Mouse (Mus musculus): ENCODE results near the gene Msi2.

The Msi2 gene

GRCm38 (mm10) chr11:88589641-88590040, 128.7 kb downstream of the Msi2 start:
- DNase-seq (ENCODE audit: low spot score), result no peak

DNA sequence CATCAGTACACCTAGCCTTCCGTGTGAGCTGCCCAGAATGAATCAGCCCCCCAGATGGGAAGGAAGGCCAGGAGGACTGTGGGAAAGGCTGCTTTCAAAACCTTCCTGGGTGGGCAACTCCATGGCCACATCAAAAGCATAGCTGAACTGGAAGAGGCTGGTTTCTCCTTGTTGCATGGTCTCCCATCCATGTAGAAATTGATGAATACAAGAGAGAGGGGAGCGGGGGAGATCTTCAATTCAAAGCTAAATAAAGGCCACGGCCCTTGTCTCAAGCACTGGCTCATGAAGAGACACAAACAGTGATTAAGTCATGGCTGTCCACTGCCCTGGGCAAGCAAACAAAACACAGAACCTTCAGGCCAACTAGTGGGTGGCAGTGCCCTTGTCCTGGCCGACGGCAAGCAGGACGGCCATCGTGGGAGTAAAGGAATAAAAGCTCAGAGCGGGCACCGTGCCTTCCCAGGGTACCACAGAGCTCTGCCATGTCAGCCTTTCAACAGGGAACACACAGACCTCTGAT, 129.6 kb downstream of the Msi2 start:
- DNase-seq (ENCODE audit: low spot score), result no peak

DNA sequence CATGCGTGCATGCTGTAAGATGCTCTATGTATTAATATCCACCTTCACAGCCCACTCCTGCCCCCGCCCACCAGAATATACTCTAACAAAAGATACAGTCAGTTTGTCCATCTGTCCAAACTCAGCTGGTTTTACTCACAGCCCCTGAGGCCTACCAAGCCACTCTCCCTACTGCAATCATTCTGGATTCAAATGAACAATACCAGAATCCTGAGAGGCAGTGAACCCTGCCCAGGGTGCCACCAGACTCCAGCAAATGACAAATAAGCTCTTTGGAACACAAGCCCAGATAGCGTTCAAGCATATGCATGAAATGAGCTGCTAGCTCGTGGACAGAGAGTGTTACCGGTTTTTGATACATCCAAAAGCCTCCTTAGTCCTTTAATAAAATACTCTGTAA, 130.6 kb downstream of the Msi2 start:
- no peak for DNase-seq (ENCODE audit: low spot score)

DNA sequence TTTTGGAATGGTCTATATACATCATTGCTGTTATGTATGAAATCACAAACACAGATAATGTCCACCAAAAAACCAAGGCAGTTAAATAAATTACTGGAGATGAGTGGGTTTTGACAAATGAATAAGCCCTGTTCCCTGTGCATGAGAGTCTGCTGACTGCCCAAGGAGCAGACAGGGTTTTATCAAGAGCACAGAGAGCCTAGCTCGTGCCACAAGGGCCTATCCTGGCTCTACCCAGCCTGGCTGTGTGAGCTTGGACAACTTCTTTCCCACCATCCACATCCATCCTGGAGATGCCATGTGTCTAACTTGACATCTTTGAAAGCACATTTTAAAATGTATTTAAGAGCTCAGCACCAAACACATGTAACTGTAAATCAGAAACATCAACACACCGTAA, 132.4 kb downstream of the Msi2 start:
- no peak for DNase-seq (ENCODE audit: low spot score)

DNA sequence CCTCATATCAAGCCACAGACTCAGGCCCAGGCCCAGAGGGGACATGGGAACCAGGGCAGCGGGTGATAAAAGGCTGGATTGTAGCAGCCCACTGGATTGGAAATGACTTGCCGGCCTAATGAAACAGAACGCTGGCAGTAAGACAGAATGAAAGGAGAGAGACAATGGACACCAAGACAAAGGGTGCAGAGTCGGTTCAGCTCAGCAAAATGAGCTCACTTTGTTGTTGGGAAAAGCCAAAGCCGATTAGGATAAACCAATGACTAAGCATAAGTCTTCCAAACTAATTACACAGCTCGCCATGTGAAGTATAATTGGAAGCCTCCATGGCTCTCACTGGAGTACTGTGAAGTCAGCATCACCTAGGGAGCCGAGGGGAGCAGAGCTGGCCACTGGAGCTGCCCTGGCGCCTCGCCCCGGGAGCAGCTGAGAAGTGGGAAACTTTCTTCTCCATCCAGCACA, 133.1 kb downstream of the Msi2 start:
- no peak for DNase-seq (ENCODE audit: low spot score)

- no peak for DNase-seq (ENCODE audit: low spot score)
Observed at GRCm38 (mm10) chr11:88583866-88584265, 134.4 kb downstream of the Msi2 start.

GRCm38 (mm10) chr11:88583259-88583833, 135.0 kb downstream of the Msi2 start:
- DNase-seq (ENCODE audit: low spot score), result no peak

DNA sequence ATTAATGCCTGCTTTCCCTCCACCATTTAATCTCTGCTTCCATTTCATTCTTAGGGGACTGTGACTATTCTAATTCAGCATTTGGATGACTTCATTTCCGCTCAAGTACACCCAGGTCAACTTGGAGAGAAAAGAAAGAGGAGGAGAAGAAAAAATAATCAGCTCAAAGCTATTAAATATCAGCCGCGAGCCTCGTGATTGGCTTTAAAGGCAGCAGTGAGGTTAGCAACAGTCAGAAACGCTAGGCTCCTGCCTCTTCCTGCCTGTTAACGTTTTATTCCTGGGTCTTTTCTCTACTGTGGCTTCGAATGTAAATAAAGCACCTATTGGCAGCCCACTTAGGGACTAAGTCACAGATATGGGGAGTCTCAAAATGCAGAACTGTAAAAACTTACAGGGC, 135.5 kb downstream of the Msi2 start:
- DNase-seq (ENCODE audit: low spot score), result no peak

- no peak for DNase-seq (ENCODE audit: low spot score)
Observed at GRCm38 (mm10) chr11:88582021-88582707, 136.1 kb downstream of the Msi2 start.

DNA sequence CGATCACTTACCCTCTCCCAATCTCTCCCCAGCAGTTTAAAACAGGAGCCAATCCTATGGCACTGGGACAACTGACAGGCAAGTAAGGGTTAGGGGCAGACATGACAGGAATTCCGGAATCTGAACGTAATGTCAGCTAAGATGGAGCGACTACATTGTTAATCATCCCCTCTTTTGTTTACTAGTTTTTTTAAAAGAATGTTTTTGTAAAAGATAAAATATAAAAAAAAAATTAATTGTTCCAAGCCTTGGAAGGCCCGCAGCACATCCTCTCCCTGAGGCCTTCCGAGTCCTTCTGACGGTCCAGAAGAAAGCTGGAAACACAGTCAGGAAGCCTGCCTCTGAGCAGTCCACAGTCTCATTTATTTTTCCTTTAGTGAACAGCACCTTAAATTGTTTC, 136.9 kb downstream of the Msi2 start:
- no peak for DNase-seq (ENCODE audit: low spot score)

GRCm38 (mm10) chr11:88578700-88579099, 139.6 kb downstream of the Msi2 start:
- DNase-seq (ENCODE audit: low spot score), result no peak

GRCm38 (mm10) chr11:88577076-88577475, 141.2 kb downstream of the Msi2 start:
- no peak for DNase-seq (ENCODE audit: low spot score)

- no peak for DNase-seq (ENCODE audit: low spot score)
Observed at GRCm38 (mm10) chr11:88576233-88576998, 141.9 kb downstream of the Msi2 start.

GRCm38 (mm10) chr11:88574575-88575360, 143.5 kb downstream of the Msi2 start:
- DNase-seq (ENCODE audit: low spot score), result no peak

DNA sequence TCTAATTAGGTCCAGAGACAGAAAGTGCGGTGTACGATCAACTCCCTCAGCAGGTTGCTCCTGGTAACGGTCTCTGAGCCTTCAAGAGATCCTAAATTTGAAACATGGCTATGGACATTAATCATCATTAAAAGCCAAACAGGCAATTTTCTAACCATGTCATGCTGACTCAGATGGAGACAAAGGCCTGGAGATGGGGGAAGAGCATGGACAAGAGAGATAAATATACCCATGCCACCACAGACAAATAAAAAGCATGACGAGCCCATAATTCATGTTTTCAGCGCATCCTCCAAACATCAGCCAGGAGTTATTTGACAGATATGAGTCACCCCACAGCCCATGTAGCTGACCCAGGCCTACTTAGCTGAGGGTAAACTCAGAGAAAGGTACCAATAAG, 145.3 kb downstream of the Msi2 start:
- DNase-seq (ENCODE audit: low spot score), result no peak

GRCm38 (mm10) chr11:88572461-88572860, 145.9 kb downstream of the Msi2 start:
- no peak for DNase-seq (ENCODE audit: low spot score)

DNA sequence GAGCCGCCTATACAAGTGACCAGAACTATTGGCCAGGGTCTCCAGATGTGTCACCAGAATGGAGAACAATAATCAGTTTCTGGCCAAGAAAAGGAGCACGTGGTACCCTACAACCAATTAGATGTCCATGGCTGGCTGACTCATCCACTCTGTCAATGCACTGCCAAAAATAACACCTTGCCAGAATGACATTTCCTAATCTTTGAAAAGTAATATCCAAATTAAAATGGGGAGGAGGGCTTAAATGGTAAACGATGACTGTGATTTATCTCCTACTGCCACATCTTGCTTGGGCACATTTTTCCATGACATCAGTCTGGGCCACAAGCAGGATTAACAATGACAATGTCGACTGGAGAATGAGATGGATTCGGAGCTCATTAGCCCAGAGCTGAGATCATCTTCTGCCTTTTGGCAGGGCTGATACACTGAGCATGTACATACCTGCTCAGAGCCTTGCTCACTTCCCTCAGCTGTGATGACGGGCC, 147.6 kb downstream of the Msi2 start:
- DNase-seq (ENCODE audit: low spot score), result no peak

DNA sequence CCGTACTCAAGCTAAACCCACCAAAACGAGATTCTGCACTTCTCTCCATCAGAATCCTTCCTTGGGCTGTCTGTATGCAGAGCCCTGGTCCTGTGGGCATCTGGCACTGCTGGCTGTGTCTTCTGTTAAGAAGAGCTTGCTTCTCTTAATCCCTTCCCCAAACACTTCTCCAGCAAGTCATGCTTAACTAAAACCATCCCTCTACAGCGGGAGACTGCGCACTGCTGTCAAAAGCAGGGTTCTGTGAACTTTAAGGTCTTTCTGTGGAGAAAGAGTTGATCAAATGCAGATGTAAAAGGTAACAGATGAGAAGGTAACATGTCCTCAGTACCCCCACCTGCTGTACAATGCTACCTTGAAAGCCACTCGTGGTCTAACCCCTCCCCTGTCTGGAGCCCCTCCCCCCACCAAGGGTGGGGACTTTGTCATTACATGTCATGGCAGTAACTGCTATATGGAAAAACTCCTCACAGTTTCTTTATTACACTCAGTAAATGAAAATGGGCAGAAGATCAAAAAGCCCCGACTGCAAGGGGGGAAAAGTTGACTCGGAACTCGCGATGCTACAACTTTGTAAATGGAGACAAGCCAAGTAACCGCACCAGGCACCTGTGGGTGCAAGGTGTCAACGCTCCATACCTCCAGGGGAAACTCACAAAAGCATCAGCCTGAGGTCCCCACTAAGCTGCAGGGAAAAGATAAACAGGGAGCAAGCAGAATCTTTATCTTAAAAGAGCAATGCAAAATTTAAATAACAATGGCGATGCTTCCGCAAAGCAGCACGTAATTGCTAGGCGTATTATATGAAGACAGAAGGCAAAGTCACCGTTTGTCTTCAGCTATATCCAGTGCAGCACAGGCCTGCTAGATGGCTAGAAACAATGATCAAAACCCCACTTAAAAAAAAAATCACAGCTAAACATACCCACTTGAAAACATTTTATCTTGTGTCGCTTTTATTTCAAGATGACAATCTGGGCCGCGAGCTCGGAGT, 151.4 kb downstream of the Msi2 start:
- DNase-seq (ENCODE audit: low spot score), result no peak

GRCm38 (mm10) chr11:88564810-88565209, 153.5 kb downstream of the Msi2 start:
- DNase-seq (ENCODE audit: low spot score), result no peak

DNA sequence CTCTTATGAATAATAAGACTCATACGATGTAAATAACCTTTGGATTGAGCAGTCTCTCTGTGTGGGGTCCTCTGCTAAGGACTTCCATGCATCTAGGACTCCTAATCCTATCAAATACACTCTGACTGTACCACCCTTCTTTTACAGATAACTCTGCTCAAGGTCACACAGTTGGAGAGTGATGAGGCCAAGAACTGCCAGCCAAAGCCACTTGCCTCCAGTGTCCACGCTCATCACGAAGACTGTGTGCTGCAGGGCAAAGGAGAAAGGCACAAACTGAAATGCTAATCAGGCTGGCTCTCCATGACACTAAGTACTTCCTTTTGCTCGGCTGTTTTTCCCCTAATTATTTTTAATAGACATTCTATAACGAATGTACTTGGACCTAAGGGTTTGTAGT, 153.9 kb downstream of the Msi2 start:
- no peak for DNase-seq (ENCODE audit: low spot score)

- DNase-seq (ENCODE audit: low spot score), result no peak
Observed at GRCm38 (mm10) chr11:88561191-88561590, 157.1 kb downstream of the Msi2 start.
